In genomic region chr10:25945866-25946265, GRCm38 (mm10) we compare ENCODE assay signal across 34 mouse cellular contexts.
"Had no signal": no experiment of that assay in that cellular context is flagged by ENCODE, and none has a peak within 500 bp of the region (broad histone marks: within the 10 kb centered on the region; RNA-seq: fewer than 3 reads in every experiment).

No protein-coding gene starts in this region.

- H3K27ac ChIP-seq: heart, embryonic 13.5 days; heart, embryonic 15.5 days; hindbrain, embryonic 10.5 days; hindbrain, embryonic 12.5 days; hindbrain, embryonic 13.5 days; hindbrain, embryonic 14.5 days; hindbrain, embryonic 15.5 days; hindbrain, postnatal 0 days; intestine, embryonic 15.5 days; kidney, embryonic 15.5 days; kidney, postnatal 0 days; layer of hippocampus, adult 2 months; left cerebral cortex, adult 2 months had no signal

- H3K4me1 ChIP-seq: heart, embryonic 12.5 days; heart, embryonic 13.5 days; heart, embryonic 15.5 days; hindbrain, embryonic 10.5 days; hindbrain, embryonic 12.5 days; hindbrain, embryonic 13.5 days; hindbrain, embryonic 15.5 days; intestine, embryonic 15.5 days; kidney, embryonic 15.5 days had no signal

- ATAC-seq: hindbrain, embryonic 16.5 days; hindbrain, postnatal 0 days; inflammation-experienced regulatory T-cells, adult 6 months; intestine, embryonic 15.5 days; intestine, embryonic 16.5 days; intestine, postnatal 0 days had no signal

- H3K36me3 ChIP-seq: heart, embryonic 12.5 days; heart, embryonic 13.5 days; heart, embryonic 15.5 days; hindbrain, embryonic 10.5 days; hindbrain, embryonic 12.5 days; hindbrain, embryonic 13.5 days; hindbrain, embryonic 15.5 days; intestine, embryonic 15.5 days; kidney, embryonic 15.5 days had no signal

- H3K27me3 ChIP-seq: heart, embryonic 15.5 days; hindbrain, embryonic 12.5 days; hindbrain, embryonic 13.5 days; hindbrain, embryonic 15.5 days; intestine, embryonic 15.5 days; kidney, embryonic 15.5 days had no signal

- H3K9ac ChIP-seq: heart, embryonic 12.5 days; heart, embryonic 13.5 days; heart, embryonic 15.5 days; hindbrain, embryonic 12.5 days; hindbrain, embryonic 13.5 days; hindbrain, embryonic 14.5 days; hindbrain, embryonic 15.5 days; intestine, embryonic 15.5 days; kidney, embryonic 15.5 days had no signal

- H3K4me2 ChIP-seq: heart, embryonic 11.5 days; heart, embryonic 12.5 days; heart, embryonic 13.5 days; heart, embryonic 15.5 days; hindbrain, embryonic 12.5 days; hindbrain, embryonic 13.5 days; hindbrain, embryonic 14.5 days; hindbrain, embryonic 15.5 days; intestine, embryonic 15.5 days; kidney, embryonic 15.5 days had no signal

- DNase-seq: heart, postnatal 14 days; heart, postnatal 36 days; heart, postnatal 4 days; kidney, adult 11 months; kidney, adult 18-20 months; kidney, adult 2 months; kidney, adult 8-10 months; kidney, adult 9 months; kidney, postnatal 10 days; kidney, postnatal 14 days; kidney, postnatal 25 days; kidney, postnatal 36 days; kidney, postnatal 4 days; layer of hippocampus, adult 9-11 months; layer of hippocampus, postnatal 36 days had no signal

- H3K9me3 ChIP-seq: heart, embryonic 12.5 days; heart, embryonic 13.5 days; heart, embryonic 15.5 days; hindbrain, embryonic 10.5 days; hindbrain, embryonic 12.5 days; hindbrain, embryonic 13.5 days; hindbrain, embryonic 15.5 days; intestine, embryonic 15.5 days; kidney, embryonic 15.5 days had no signal

- H3K4me3 ChIP-seq: heart, embryonic 12.5 days; heart, embryonic 13.5 days; heart, embryonic 15.5 days; hindbrain, embryonic 10.5 days; hindbrain, embryonic 12.5 days; hindbrain, embryonic 13.5 days; hindbrain, embryonic 15.5 days; intestine, embryonic 15.5 days; kidney, embryonic 15.5 days; layer of hippocampus, adult 2 months; left cerebral cortex, adult 2 months had no signal
